Mouse (Mus musculus) cerebellum, postnatal 14 days (tissue): Measurements from ENCODE around the gene Enoph1.

Source experiments
- DNase-seq, 2 experiments: peaks; one replicate each; pipeline ENCODE4 v3.0.0; 2021; ENCODE audit warnings: mixed read lengths in 2 of 2

Gene Enoph1

GRCm38 (mm10) chr5:100041272-100041671, 1.5 kb downstream of the Enoph1 start:
- DNase-seq = no peak

GRCm38 (mm10) chr5:100042467-100042866, 2.7 kb downstream of the Enoph1 start:
- no peak for DNase-seq

DNA sequence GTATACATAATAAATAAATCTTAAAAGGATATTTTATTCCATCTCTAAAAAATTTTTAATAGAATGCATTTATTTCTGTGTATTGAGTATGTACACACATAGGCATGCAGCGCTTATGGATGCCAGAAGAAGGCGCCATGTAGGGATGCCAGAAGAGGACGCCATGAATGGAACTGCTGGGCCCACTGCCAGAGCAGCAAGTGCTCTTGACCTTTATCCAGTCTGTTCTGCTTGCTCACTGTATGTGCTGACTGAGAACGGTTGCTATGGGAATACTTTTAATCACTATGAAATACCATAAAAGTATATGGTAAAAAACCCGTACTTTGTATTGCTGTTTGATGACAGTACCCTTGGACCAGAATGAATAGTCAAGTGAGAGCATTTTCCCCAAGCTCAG, 3.6 kb downstream of the Enoph1 start:
- peak; percentile 80 to 86 for DNase-seq

DNA sequence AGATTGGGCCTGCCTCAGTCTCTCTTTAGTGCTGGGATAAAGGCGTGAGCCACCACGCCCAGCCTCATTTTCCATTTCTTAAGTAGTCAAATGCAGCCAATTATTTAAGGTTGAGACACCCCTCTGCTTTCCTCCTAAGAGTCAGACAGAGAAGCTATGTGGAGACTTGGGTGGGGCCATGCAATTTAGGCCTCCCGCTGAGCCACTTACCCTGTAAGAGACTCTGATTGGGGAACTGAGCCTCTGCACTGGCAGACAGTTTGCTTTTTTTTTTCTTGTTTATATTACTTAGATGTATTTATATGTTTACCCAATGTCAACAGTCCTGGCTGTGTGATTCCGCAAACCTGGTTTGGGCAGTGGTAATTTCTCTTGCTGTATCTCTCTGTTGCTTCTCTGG, 4.2 kb downstream of the Enoph1 start:
- DNase-seq = no peak

DNA sequence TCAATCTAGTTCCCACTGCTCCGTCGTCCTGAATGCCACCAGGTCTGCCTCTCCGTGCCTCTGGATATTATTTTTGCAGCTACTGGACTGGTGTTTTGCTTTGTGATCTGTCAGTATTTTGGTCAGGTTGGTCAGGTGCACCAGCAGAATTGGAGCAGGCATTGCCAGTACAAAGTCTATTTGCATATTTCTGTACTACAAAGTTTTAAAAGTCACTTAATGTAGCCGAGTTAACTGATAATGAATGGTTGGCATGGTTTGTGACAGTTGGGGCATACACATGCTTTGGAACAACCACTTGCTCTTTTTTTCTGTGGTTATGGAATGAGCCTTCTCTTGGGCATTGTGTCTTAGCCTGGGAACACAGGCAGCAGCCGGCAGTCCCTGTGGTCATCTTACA, 4.8 kb downstream of the Enoph1 start:
- no peak for DNase-seq

- no peak for DNase-seq
These were observed 6.3 kb downstream of the Enoph1 start for GRCm38 (mm10) chr5:100046096-100046495.

GRCm38 (mm10) chr5:100047143-100047640, 7.4 kb downstream of the Enoph1 start:
- no peak for DNase-seq

- peak in 1 of 2 experiments; percentile 39 for DNase-seq
These were observed 8.1 kb downstream of the Enoph1 start for GRCm38 (mm10) chr5:100047871-100048270.

- no peak for DNase-seq
These were observed 10.1 kb downstream of the Enoph1 start for GRCm38 (mm10) chr5:100049904-100050303.

DNA sequence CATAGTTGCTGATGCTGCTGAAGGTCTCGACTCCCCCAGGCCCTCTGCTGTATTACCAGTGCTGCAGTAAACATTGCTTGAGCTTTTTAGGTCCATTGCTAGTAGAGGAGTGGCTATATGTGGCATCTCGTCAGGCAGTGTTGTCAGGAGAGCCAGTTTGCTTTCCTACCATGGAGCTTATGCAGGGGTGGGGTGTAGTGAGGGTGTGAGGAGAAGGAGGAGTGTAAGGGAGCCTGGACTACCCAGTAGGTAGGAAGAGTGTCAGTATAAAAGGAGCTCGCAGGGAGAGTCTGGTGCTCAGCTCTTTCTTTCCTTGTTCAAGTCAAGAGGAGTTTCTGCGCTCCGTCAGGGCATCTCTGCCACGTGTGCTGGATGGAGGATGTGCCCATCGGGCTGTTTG, 12.9 kb downstream of the Enoph1 start:
- DNase-seq = no peak

- no peak for DNase-seq
These were observed 15.2 kb downstream of the Enoph1 start for GRCm38 (mm10) chr5:100054807-100055547.

DNA sequence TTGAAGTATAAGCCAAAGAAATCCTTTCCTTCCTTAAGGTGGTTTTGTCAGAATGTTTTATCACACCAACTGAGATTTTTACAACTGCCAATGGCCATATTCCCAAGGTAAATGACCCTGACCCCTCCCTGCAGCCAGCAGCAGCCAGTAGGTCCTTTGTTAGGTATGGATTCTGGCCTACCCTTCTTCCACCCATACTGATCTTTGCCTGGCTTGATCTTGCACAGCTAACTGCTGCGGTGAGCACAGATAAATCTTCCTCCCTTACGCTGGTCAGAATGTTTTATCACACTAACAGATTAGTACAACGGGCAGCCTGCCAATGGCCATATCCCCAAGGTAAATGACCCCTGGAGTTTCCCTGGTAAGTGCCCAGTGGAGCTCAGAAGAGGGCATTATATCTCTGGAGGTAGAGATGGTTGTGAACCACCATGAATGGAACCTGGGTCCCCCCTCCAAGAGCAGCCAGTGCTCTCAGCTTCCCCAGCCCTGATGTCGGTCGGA, 16.1 kb downstream of the Enoph1 start:
- no peak for DNase-seq

DNA sequence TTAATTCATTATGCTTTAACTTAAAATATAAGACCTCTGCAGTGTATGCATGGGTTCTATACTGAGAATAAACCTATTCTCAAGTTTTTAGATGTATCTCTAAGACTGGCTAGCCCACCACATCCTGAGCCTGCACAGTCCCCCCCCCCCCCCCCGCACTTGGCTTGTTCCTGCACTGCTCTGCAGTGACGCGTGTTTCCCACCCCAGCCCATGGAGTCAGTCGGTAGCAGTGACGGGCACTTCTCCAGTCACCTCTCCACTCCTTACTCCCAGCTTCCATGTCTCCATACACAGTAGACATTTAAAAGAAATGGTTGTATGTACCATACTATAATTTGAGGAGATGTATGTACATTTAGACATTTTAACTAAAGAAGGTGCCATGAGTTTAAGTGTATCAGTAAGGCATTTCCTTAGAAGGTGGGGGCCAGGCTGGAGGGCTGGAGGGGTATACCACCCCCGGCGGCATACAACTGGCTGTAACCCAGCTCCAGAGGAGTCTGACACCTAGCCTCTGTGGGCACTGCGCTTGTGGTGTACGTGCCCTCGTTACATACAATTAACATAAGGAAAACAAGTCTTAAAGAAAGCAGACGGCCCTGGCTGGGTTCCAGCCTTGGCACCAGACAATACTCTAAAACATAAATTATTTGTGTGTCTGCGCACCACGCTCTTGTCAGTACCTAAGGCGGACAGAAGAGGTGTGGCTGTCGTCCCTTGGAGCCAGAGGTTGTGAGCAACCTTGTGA, 17.9 kb downstream of the Enoph1 start:
- DNase-seq = no peak

DNA sequence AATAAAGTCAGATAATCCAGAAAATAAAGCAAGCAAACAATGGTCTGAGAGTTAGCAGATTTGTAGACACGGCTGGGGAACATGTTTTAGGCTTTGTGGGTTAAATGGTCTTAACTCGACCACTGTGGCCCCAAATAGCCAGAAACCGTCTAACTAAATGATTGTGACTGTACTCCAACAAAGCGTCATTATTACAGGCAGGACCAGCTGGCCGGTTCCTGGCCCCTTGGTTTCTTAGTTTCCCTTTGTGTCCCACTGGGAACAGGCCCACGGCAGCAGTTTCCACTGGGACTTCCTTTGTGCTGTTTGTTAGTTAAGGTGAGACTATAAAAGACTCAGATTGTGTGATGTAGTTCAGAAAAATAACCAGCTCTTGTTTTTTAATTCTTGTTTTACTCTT, 18.9 kb downstream of the Enoph1 start:
- no peak for DNase-seq

- DNase-seq = no peak
These were observed 19.5 kb downstream of the Enoph1 start for GRCm38 (mm10) chr5:100059326-100059725.

DNA sequence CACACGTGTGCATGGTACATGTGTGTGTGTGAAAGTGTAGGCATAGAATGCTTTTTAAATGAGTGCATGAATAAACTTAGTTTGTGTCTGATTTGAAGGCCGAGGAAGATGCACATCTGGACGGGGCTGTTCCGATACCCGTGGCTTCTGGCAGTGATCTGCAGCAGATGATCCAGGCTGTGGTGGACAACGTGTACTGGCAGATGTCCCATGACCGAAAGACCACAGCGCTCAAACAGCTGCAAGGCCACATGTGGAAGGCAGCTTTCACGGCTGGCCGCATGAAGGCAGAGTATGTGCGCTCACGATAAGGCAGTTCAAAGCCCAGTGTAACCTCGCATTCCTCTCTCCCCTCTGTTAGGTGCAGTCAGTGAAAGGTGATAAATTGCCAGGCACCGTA, 21.1 kb downstream of the Enoph1 start:
- DNase-seq = no peak

DNA sequence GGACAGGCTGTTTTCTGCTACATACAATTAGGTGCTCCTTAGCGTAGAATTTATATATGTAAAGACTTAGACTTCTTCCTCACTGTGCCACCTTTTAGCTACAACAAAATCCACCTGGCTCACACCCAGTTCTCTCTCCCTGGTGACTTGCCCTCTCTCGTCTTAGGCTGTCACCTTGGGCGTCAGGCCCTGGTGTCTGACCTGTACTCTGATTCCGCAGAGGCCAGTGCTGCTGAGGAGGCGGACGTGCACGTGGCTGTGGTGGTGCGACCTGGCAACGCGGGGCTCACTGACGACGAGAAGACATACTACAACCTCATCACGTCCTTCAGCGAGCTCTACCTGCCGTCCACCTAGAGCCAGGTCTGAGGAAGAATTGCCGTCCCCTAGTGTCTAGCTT, 27.8 kb downstream of the Enoph1 start:
- DNase-seq = no peak

DNA sequence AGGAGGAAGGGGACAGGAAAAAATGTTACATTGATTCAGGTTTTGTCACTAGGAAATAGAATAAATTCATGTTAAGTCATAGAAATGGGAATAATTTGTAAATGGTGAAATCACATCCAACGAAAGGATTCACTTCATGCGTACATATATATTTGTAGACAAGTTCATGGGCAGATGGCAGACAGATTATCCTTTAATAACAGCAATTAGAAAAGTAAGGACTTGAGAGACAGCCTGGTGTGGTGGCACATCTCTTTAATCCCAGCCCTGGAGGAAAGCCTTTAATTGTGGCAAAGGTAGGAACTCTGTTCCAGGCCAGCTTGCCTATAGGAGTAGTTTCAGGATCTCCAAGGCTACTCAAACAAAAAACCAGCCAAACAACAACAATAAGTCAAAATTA, 29.7 kb downstream of the Enoph1 start:
- DNase-seq = no peak

- peak; percentile 92 to 94 for DNase-seq
These were observed 30.5 kb downstream of the Enoph1 start for GRCm38 (mm10) chr5:100070255-100070654.

DNA sequence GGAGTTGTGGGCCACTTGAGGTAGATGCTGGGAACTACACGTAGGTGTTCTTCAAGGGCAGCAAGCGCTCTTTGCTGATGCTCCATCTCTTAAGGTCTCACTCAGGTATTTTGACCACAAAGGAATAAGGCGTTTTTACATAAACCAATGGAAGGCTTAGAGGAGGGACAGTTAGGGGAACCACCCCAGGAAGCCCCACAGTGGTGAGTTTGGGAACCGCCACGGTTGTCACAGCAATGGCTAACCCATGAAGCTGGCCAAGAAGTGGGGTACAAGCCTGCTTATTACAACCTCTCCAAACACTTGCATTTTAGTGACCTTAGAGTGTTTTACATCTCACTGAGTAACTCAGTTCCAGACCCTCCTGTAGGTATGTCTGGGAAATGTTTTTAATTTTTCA, 31.8 kb downstream of the Enoph1 start:
- DNase-seq = peak in 1 of 2 experiments; percentile 51

DNA sequence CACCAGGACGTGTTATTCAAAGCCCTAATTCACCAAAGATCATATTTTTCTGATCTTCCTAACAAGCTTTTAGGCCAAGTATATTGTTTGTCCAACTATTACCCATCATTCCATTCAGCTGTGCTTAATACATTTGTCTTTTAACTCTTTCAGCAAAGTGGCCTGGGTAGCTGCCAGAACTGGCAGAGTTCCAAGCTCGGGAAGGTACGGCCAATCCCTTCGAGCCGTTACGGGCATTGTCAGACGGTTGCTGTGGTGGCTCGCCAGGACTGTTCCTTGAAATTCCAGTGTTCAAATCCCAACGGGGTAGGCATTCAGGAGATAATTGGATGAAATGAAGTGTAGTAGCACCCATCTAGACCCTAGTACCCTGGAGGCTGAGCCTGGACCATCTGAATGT, 32.8 kb downstream of the Enoph1 start:
- peak in 1 of 2 experiments; percentile 42 for DNase-seq

GRCm38 (mm10) chr5:100074571-100074970, 34.8 kb downstream of the Enoph1 start:
- DNase-seq = peak; percentile 66 to 69

DNA sequence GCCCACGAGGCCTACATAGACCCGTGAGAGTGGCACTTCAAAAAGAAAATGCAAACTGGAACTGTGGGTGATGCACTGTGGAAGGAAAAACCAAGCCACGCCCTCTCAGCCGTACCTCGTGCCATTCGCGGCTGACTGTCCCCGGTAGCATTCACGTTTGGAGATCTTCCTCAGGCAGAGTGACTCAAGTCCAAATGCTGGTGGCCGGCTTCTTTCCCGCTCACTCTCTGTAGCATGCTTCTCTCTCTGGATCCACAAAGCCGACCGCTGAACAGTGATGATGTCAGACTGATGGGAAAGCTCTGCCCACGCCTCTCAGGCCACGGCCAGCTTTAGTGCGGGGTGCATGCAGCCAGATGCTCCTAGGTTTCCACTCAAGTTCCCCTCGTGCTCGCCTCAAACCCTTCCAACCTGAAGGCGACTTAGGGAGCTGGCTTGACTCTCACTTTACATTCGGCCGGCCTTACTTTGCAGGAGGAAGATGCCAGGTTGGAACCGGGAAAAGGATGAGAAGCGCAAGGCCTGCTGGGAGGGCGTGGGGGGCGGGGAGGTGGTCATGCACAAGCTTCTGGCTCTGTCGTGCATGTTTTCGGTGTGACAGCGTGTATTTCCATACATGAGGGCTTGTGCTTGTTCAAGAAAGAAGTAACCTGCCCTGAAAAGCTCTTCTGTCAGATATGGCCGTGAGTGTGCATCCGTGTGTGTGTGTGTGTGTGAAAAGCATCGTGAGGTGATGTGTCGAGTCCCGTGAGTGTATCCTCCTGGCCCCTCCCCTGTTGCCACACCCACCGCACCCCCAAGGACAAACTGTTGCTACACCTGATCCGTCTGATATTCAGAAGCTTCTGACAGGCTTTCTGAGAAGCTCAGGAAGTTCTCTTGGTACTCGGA, 39.5 kb downstream of the Enoph1 start:
- peak; percentile 47 to 57 for DNase-seq
